Mouse (Mus musculus): ENCODE data around the gene Prrt2. TPM values are rescaled to one million over a fixed set of nuclear protein-coding genes. Genes with fewer than 3 reads are reported as not detected.

Gene Prrt2
- polyA plus RNA-seq, 1 experiment from 2014 or later = 63.5 TPM

GRCm38 (mm10) chr7:127011051-127011450 is 10.0 kb downstream of the Prrt2 start:
- no peaks in the 10 kb centered on the region for H3K27me3 ChIP-seq (ENCODE audit: control insufficient read depth, insufficient read depth, low read length)
- peaks cover 2% of the 10 kb centered on the region; the same call in 1 of the 2 replicates for H3K36me3 ChIP-seq (ENCODE audit: control insufficient read depth, insufficient read depth, low read length)
- 94% methylated on average over 2 of the region's 2 CpGs for WGBS
- no peak for ATAC-seq (ENCODE audit: low read depth)
- H3K4me3 ChIP-seq (ENCODE audit: low read depth, low read length) = no peak overlapping the region
- peaks cover 14% of the 10 kb centered on the region for H3K4me1 ChIP-seq (ENCODE audit: control insufficient read depth, insufficient read depth, low read length)
- H3K27ac ChIP-seq (ENCODE audit: low read depth, low read length) = no peak overlapping the region
- H3K4me2 ChIP-seq (ENCODE audit: low read depth, low read length) = no peak overlapping the region
- H3K9ac ChIP-seq (replicated peaks; ENCODE audit: low read depth, low read length) = no peak overlapping the region
- H3K9me3 ChIP-seq (ENCODE audit: control insufficient read depth, low read length) = no peaks in the 10 kb centered on the region

- no peak overlapping the region for H3K4me3 ChIP-seq (ENCODE audit: low read depth, low read length)
- WGBS = 86% methylated on average over 17 of the region's 17 CpGs
- H3K36me3 ChIP-seq (ENCODE audit: control insufficient read depth, insufficient read depth, low read length) = peaks cover 2% of the 10 kb centered on the region; the same call in 1 of the 2 replicates
- H3K27ac ChIP-seq (ENCODE audit: low read depth, low read length) = no peak overlapping the region
- no peak for ATAC-seq (ENCODE audit: low read depth)
- no peak overlapping the region for H3K9ac ChIP-seq (replicated peaks; ENCODE audit: low read depth, low read length)
- no peak overlapping the region for H3K4me2 ChIP-seq (ENCODE audit: low read depth, low read length)
- no peaks in the 10 kb centered on the region for H3K27me3 ChIP-seq (ENCODE audit: control insufficient read depth, insufficient read depth, low read length)
- no peaks in the 10 kb centered on the region for H3K4me1 ChIP-seq (ENCODE audit: control insufficient read depth, insufficient read depth, low read length)
- H3K9me3 ChIP-seq (ENCODE audit: control insufficient read depth, low read length) = no peaks in the 10 kb centered on the region
Observed at GRCm38 (mm10) chr7:127009307-127010085, 11.5 kb downstream of the Prrt2 start.

- peak; percentile 74; the same call in 1 of the 2 replicates for ATAC-seq (ENCODE audit: low read depth)
- Histone ChIP-seq H3K4me2 (ENCODE audit: low read depth, low read length) (no peak overlapping the region), H3K9me3 (ENCODE audit: control insufficient read depth, low read length) (no peaks in the 10 kb centered on the region), H3K4me3 (ENCODE audit: low read depth, low read length) (no peak overlapping the region), H3K27ac (ENCODE audit: low read depth, low read length) (0 out of 2 replicates have a peak overlapping the region, but pooled peaks have one; percentile 23), H3K27me3 (ENCODE audit: control insufficient read depth, insufficient read depth, low read length) (no peaks in the 10 kb centered on the region), H3K36me3 (ENCODE audit: control insufficient read depth, insufficient read depth, low read length) (peaks cover under 1% of the 10 kb centered on the region; the same call in 1 of the 2 replicates), H3K4me1 (ENCODE audit: control insufficient read depth, insufficient read depth, low read length) (no peaks in the 10 kb centered on the region), H3K9ac (replicated peaks; ENCODE audit: low read depth, low read length) (no peak overlapping the region)
- WGBS = 55% methylated on average over 9 of the region's 9 CpGs
Observed at GRCm38 (mm10) chr7:127008239-127009019, 12.6 kb downstream of the Prrt2 start.

- no peaks in the 10 kb centered on the region for H3K27me3 ChIP-seq (ENCODE audit: control insufficient read depth, insufficient read depth, low read length)
- H3K4me2 ChIP-seq (ENCODE audit: low read depth, low read length) = no peak overlapping the region
- no peak overlapping the region for H3K4me3 ChIP-seq (ENCODE audit: low read depth, low read length)
- no peak for ATAC-seq (ENCODE audit: low read depth)
- no peaks in the 10 kb centered on the region for H3K36me3 ChIP-seq (ENCODE audit: control insufficient read depth, insufficient read depth, low read length)
- WGBS = 84% methylated on average over 6 of the region's 6 CpGs
- H3K4me1 ChIP-seq (ENCODE audit: control insufficient read depth, insufficient read depth, low read length) = no peaks in the 10 kb centered on the region
- no peak overlapping the region for H3K9ac ChIP-seq (replicated peaks; ENCODE audit: low read depth, low read length)
- H3K9me3 ChIP-seq (ENCODE audit: control insufficient read depth, low read length) = no peaks in the 10 kb centered on the region
- H3K27ac ChIP-seq (ENCODE audit: low read depth, low read length) = no peak overlapping the region
Observed at GRCm38 (mm10) chr7:127007313-127008024, 13.5 kb downstream of the Prrt2 start.

- no peak for ATAC-seq (ENCODE audit: low read depth)
- no peaks in the 10 kb centered on the region for H3K4me1 ChIP-seq (ENCODE audit: control insufficient read depth, insufficient read depth, low read length)
- no peak overlapping the region for H3K4me2 ChIP-seq (ENCODE audit: low read depth, low read length)
- H3K36me3 ChIP-seq (ENCODE audit: control insufficient read depth, insufficient read depth, low read length) = no peaks in the 10 kb centered on the region
- H3K27me3 ChIP-seq (ENCODE audit: control insufficient read depth, insufficient read depth, low read length) = no peaks in the 10 kb centered on the region
- H3K27ac ChIP-seq (ENCODE audit: low read depth, low read length) = no peak overlapping the region
- H3K9ac ChIP-seq (replicated peaks; ENCODE audit: low read depth, low read length) = no peak overlapping the region
- 92% methylated on average over 4 of the region's 4 CpGs for WGBS
- H3K9me3 ChIP-seq (ENCODE audit: control insufficient read depth, low read length) = no peaks in the 10 kb centered on the region
- H3K4me3 ChIP-seq (ENCODE audit: low read depth, low read length) = no peak overlapping the region
Observed at GRCm38 (mm10) chr7:127004122-127004875, 16.7 kb downstream of the Prrt2 start.

- Histone ChIP-seq H3K4me1 (ENCODE audit: control insufficient read depth, insufficient read depth, low read length) (no peaks in the 10 kb centered on the region), H3K4me3 (ENCODE audit: low read depth, low read length) (no peak overlapping the region), H3K9me3 (ENCODE audit: control insufficient read depth, low read length) (no peaks in the 10 kb centered on the region), H3K27me3 (ENCODE audit: control insufficient read depth, insufficient read depth, low read length) (no peaks in the 10 kb centered on the region), H3K4me2 (ENCODE audit: low read depth, low read length) (no peak overlapping the region), H3K36me3 (ENCODE audit: control insufficient read depth, insufficient read depth, low read length) (no peaks in the 10 kb centered on the region), H3K9ac (replicated peaks; ENCODE audit: low read depth, low read length) (no peak overlapping the region), H3K27ac (ENCODE audit: low read depth, low read length) (no peak overlapping the region)
- 94% methylated on average over 5 of the region's 5 CpGs for WGBS
- no peak for ATAC-seq (ENCODE audit: low read depth)
Observed at GRCm38 (mm10) chr7:127003620-127004019, 17.4 kb downstream of the Prrt2 start.

- H3K4me3 ChIP-seq (ENCODE audit: low read depth, low read length) = no peak overlapping the region
- no peaks in the 10 kb centered on the region for H3K36me3 ChIP-seq (ENCODE audit: control insufficient read depth, insufficient read depth, low read length)
- no peaks in the 10 kb centered on the region for H3K4me1 ChIP-seq (ENCODE audit: control insufficient read depth, insufficient read depth, low read length)
- H3K9ac ChIP-seq (replicated peaks; ENCODE audit: low read depth, low read length) = no peak overlapping the region
- H3K27me3 ChIP-seq (ENCODE audit: control insufficient read depth, insufficient read depth, low read length) = no peaks in the 10 kb centered on the region
- H3K27ac ChIP-seq (ENCODE audit: low read depth, low read length) = no peak overlapping the region
- no peak for ATAC-seq (ENCODE audit: low read depth)
- no peaks in the 10 kb centered on the region for H3K9me3 ChIP-seq (ENCODE audit: control insufficient read depth, low read length)
- no peak overlapping the region for H3K4me2 ChIP-seq (ENCODE audit: low read depth, low read length)
- WGBS = 83% methylated on average over 10 of the region's 10 CpGs
Observed at GRCm38 (mm10) chr7:126999568-126999967, 21.4 kb downstream of the Prrt2 start.

- no peaks in the 10 kb centered on the region for H3K27me3 ChIP-seq (ENCODE audit: control insufficient read depth, insufficient read depth, low read length)
- no peaks in the 10 kb centered on the region for H3K9me3 ChIP-seq (ENCODE audit: control insufficient read depth, low read length)
- no peaks in the 10 kb centered on the region for H3K4me1 ChIP-seq (ENCODE audit: control insufficient read depth, insufficient read depth, low read length)
- no peak overlapping the region for H3K27ac ChIP-seq (ENCODE audit: low read depth, low read length)
- no peak overlapping the region for H3K9ac ChIP-seq (replicated peaks; ENCODE audit: low read depth, low read length)
- H3K36me3 ChIP-seq (ENCODE audit: control insufficient read depth, insufficient read depth, low read length) = no peaks in the 10 kb centered on the region
- 70% methylated on average over 4 of the region's 4 CpGs for WGBS
- ATAC-seq (ENCODE audit: low read depth) = no peak
- H3K4me2 ChIP-seq (ENCODE audit: low read depth, low read length) = no peak overlapping the region
- H3K4me3 ChIP-seq (ENCODE audit: low read depth, low read length) = no peak overlapping the region
Observed at GRCm38 (mm10) chr7:126996449-126996848, 24.6 kb downstream of the Prrt2 start.

Data from neural tube, embryonic 14.5 days (tissue).